Mouse (Mus musculus) kidney, adult 2 months (tissue): ENCODE data around the gene Ubr3. TPM values are rescaled to one million over a fixed set of nuclear protein-coding genes. Genes with fewer than 3 reads are reported as not detected.

Experiments used
- DNase-seq: peaks from one replicate; pipeline ENCODE4 v3.0.0; 2021
- H3K27ac ChIP-seq: fragments of 200-500 bp; 2 replicates; pipeline ENCODE4 v1.5.1; 2012; ENCODE audit warnings: low read depth, low read length, control low read depth, inconsistent platforms; ENCODE audit not compliant: insufficient read depth
- H3K27me3 ChIP-seq: fragments of 200-500 bp; replicated peaks from 2 replicates; pipeline ENCODE4 v1.6.1; 2012; ENCODE audit warnings: mild to moderate bottlenecking, moderate library complexity, low read length, inconsistent platforms; ENCODE audit not compliant: control insufficient read depth, insufficient read depth
- H3K36me3 ChIP-seq: fragments of 200-500 bp; 2 replicates; pipeline ENCODE4 v1.6.1; 2012; ENCODE audit warnings: mild to moderate bottlenecking, moderate library complexity, low read length, inconsistent platforms; ENCODE audit not compliant: control insufficient read depth, insufficient read depth
- H3K4me1 ChIP-seq: fragments of 200-500 bp; 2 replicates; pipeline ENCODE4 v1.6.1; 2011; ENCODE audit warnings: low read length; ENCODE audit not compliant: control insufficient read depth, insufficient read depth
- H3K4me3 ChIP-seq: fragments of 200-500 bp; 2 replicates; pipeline ENCODE4 v1.5.1; 2011; ENCODE audit warnings: mild to moderate bottlenecking, low read depth, low read length, control low read depth; ENCODE audit not compliant: insufficient read depth
- CTCF ChIP-seq: fragments of 200-500 bp; conservative IDR thresholded peaks from 2 replicates; pipeline ENCODE4 v1.5.1; 2011; ENCODE audit warnings: low read depth, mild to moderate bottlenecking, control low read depth, low read length, moderate library complexity, mixed read lengths; ENCODE audit not compliant: insufficient read depth, insufficient read length
- POLR2A ChIP-seq: fragments of 200-500 bp; IDR thresholded peaks from one replicate; pipeline ENCODE4 v1.6.1; 2011; ENCODE audit warnings: low read depth, low read length, control low read depth
- WGBS: fragments of 180-500 bp; shearing (Covaris S2); methylation state at CpG from one replicate; pipeline ENCODE4 v1.1.7; 2018; 5-methylcytosine and 5-hydroxymethylcytosine counted together
- polyA plus RNA-seq: library from polyadenylated mRNA; depleted of rRNA; stranded (reverse); fragments of >200 nt; gene quantifications from 2 replicates; pipeline ENCODE4 v1.2.3, GENCODE M21; 2012

Ubr3 gene
- polyA plus RNA-seq, 1 experiment, result 17.8 TPM

DNA sequence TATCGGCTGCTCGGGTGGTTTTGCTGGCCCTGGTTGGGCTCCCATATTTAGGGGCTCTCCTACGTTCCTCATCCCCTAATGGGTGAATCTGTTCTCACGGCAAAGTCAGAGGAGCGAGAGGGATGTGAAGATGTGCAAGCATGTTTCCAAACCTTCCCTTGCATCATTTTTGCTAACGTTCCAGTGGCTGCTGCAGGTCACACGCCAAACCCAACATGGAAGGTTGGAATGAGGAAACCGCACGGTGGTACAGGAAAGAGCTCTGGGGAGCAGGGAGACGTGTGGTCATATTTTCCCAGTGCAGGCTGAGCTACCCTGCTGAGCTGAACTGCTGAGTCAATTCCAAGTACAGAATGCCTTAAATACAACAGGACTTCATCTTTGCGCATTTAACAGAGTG lies 150.8 kb downstream of the Ubr3 start:
- H3K27ac ChIP-seq, result no peak overlapping the region
- TF ChIP-seq CTCF (no peak), POLR2A (no peak)
- no peak for DNase-seq
- no peaks in the 10 kb centered on the region for H3K36me3 ChIP-seq
- H3K4me3 ChIP-seq, result no peak overlapping the region
- H3K4me1 ChIP-seq, result no peaks in the 10 kb centered on the region
- H3K27me3 ChIP-seq, result no peaks in the 10 kb centered on the region
- 84% methylated on average over 11 of the region's 11 CpGs for WGBS

DNA sequence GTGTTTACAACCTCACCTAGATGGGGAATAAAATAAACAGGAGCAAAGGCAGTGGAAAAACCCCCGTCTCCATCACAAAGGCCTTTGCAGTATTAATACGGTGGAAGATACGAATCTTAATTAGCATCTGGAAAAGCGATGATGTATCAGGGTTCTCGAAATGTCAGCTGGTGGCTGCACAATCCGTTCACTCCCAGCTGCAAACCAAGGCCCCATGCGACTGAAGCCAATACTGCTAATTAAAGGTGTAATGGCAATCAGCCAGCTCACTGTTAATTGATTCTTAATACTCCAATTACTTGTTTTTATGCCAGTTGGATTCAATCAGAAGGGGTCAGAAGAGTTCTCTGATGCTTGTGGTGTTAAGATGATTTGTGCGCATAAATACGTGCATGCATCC lies 156.8 kb downstream of the Ubr3 start:
- TF ChIP-seq CTCF (no peak), POLR2A (no peak)
- 83% methylated on average over 9 of the region's 9 CpGs for WGBS
- Histone ChIP-seq H3K27ac (no peak overlapping the region), H3K36me3 (no peaks in the 10 kb centered on the region), H3K27me3 (no peaks in the 10 kb centered on the region), H3K4me3 (no peak overlapping the region), H3K4me1 (no peaks in the 10 kb centered on the region)
- DNase-seq, result no peak

DNA sequence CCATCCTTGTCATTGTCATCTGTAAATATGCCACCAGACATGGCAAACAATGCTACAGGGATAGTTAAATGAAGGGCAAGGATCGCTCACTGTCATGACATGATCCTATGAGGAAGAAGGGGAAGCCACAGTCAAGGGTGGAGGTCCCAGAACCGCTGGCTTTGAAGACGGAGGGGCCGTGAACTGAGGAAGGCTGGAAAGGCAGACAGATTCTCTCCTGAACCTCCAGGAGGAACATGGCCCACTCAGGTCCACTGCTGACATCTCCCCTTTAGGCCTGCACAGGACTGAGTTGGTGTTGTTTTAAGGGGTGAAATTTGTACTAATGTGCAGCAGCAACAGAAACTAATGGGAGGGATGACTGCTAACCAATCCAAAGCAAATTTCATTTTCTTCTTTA lies 161.2 kb downstream of the Ubr3 start:
- Histone ChIP-seq H3K4me1 (no peaks in the 10 kb centered on the region), H3K27me3 (no peaks in the 10 kb centered on the region), H3K36me3 (no peaks in the 10 kb centered on the region), H3K27ac (no peak overlapping the region), H3K4me3 (no peak overlapping the region)
- DNase-seq, result no peak
- whole genome bisulfite sequencing, result 97% methylated on average over 4 of the region's 4 CpGs
- no peak for TF ChIP-seq CTCF
- no peak for TF ChIP-seq POLR2A

DNA sequence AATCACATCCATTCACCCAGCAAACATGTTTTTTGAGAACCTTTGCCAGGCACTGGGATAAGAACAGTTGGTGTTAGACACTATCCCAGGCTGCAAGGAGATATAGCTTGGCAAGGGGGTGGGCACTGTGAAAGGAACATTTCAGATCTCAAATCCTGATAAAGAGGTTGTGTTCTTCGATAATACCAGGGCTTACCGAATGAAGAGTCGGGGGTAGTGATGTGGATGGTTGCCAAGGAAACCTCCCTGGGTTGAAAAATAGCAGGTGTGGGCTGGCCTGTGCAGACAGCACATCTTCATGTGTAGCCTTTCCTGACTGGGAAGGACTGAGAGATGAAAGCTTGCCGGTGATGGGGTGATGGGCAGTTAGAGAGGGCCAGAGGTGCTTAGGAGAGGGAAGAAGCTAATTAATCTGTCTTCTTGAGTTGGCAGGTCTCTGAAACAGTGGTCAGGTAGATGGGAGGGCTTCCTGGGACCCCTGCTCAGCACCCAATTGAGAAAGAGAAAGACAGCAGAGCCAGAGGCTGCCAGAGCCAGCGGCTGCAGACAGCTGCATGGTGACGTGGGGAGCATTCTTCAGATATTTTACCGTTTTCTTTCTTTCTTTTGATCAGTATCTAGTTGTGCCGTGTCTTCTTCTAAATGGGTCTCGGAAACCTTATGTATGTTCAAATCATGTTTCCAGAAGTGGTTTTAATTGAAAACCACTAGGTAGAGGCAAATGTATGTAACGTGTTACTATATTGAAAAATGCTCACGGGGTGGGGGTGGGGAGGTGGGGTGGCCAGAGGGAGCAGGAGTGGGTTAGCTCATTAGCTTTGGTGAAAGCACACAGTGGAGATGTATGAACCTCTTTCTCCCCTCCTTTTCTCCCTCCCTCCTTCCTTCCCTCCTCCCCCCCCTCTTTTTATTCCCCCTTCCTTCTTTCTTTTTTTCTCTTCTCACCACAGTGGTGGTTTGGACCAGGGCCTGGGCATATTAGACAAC lies 163.6 kb downstream of the Ubr3 start:
- DNase-seq, result no peak
- TF ChIP-seq CTCF, result no peak
- TF ChIP-seq POLR2A, result no peak
- no peaks in the 10 kb centered on the region for H3K27me3 ChIP-seq
- H3K4me1 ChIP-seq, result no peaks in the 10 kb centered on the region
- H3K4me3 ChIP-seq, result no peak overlapping the region
- 62% methylated on average over 11 of the region's 11 CpGs for WGBS
- H3K36me3 ChIP-seq, result no peaks in the 10 kb centered on the region
- no peak overlapping the region for H3K27ac ChIP-seq

DNA sequence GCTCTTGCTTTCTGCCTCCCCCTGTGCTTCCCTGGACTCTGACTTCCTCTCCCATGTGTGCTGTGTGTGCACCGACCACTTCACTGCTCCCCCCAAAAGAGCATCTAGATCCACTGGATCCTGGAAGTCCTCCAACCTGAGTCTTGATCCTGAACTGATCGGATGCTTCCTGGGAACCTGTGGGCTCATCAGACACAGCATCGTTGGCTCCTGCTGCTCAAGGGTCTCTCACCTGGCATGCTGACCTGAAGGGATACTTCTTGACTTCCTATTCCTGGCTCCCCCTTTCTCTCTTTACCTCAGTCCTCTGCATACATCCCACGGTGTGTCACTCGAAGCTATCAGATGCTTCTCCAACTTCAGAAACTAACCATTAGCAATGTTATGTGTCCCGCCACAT lies 168.1 kb downstream of the Ubr3 start:
- H3K4me3 ChIP-seq, result no peak overlapping the region
- H3K36me3 ChIP-seq, result no peaks in the 10 kb centered on the region
- TF ChIP-seq POLR2A (no peak), CTCF (no peak)
- H3K4me1 ChIP-seq, result peaks cover 15% of the 10 kb centered on the region
- no peak for DNase-seq
- WGBS, result 86% methylated on average over 6 of the region's 6 CpGs
- no peaks in the 10 kb centered on the region for H3K27me3 ChIP-seq
- H3K27ac ChIP-seq, result no peak overlapping the region

DNA sequence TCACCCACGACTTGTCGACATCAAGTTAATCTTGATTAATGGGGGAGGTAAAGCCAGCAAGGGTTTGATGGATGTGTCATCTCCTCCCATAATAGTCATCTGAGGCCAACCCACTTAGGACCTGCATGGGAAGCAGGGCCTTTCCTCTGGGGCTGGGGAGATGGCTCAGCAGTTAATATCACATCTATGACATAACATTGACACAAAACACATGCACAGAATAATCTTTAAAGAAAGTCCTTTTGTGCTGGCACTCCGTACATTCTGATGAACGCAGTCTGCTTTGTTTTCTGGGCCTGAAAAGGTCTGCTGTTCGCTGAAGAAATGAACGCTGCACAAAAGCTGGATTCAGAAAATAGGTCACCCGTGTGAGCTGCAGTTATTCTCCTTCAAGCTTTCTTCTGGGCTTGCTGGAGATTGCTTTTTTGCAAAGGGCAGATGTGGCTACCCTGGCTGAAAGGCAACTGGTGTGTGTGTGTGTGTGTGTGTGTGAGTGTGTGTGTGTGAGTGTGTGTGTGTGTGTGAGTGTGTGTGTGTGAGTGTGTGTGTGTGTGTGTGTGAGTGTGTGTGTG lies 168.8 kb downstream of the Ubr3 start:
- DNase-seq, result no peak

DNA sequence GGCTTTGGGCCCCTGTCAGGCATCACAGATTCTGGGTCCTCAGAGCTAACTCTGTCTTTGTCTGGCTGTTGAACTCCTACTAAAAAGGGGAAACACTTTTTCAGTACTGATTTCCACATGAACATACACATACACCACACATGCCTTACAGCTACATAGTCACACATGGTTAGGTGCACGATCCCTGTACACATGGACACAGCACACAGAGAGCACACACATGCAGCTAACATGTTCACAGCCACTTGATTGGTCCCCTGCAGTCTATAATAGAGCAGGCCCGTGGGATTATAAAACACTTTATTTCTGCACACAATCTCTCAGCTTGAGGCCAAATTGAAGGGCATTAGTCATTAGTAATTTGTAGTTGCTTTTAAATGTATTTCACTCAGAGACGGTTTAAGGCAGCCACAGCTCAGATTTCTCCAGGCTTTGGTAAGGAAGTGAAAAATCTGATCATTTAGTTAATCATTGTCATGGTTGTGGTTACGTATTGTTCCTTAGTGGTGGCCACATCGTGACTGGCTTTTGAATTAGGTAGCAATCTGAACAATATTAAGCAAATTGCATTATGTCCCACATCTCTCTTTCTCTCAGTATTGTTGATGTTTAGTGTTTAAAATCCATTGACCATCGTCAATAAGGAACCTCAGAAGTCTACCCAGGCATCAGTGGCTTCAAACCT lies 169.4 kb downstream of the Ubr3 start:
- H3K27me3 ChIP-seq, result no peaks in the 10 kb centered on the region
- WGBS, result 40% methylated on average over 6 of the region's 6 CpGs
- no peaks in the 10 kb centered on the region for H3K36me3 ChIP-seq
- peak; percentile 61 for DNase-seq
- peak overlapping the region; percentile 83 for H3K27ac ChIP-seq
- peaks cover 15% of the 10 kb centered on the region for H3K4me1 ChIP-seq
- no peak for TF ChIP-seq POLR2A
- TF ChIP-seq CTCF, result no peak
- no peak overlapping the region for H3K4me3 ChIP-seq

More for the DNA sequence above, 168.8 kb downstream of the Ubr3 start:
- Histone ChIP-seq H3K27ac (peak overlapping the region; percentile 83), H3K4me3 (no peak overlapping the region), H3K36me3 (no peaks in the 10 kb centered on the region), H3K4me1 (peaks cover 15% of the 10 kb centered on the region), H3K27me3 (no peaks in the 10 kb centered on the region)
- TF ChIP-seq POLR2A (no peak), CTCF (no peak)
- 63% methylated on average over 7 of the region's 7 CpGs for WGBS
